Mouse (Mus musculus): ENCODE measurements around the gene Actr6. TPM values are rescaled to one million over a fixed set of nuclear protein-coding genes. Genes with fewer than 3 reads are reported as not detected.
"Not testable (repeated sequence)": the region's sequence is repeated elsewhere in the genome, so short reads cannot be mapped to it uniquely, and the experiment has no call there.

Actr6 gene
- total RNA-seq, 2 experiments from 2014 or later, result 11.5 to 12.2 TPM

DNA sequence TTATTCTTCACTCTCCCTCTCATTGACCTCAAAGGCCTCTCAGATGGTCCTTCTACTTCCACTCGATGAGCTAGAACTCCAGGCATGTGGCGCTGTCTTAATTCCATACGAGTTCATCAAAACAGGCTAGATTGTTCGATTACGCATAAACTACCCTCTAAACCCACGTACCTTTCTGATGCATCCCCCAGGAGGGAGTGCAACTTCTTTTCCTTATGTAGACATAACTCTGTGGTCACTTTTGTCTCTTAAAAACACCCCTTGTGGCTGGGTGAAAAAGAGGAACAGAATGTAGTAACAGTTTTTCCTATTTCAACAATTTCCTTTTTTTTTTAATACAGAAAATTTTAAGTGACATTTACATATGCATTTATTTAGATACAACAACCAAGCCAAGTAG lies 8.9 kb upstream of the Actr6 start:
- intact Hi-C loops (cut with DNase I), result no loop called here
- DNase-seq (ENCODE audit: low spot score), result no peak

DNA sequence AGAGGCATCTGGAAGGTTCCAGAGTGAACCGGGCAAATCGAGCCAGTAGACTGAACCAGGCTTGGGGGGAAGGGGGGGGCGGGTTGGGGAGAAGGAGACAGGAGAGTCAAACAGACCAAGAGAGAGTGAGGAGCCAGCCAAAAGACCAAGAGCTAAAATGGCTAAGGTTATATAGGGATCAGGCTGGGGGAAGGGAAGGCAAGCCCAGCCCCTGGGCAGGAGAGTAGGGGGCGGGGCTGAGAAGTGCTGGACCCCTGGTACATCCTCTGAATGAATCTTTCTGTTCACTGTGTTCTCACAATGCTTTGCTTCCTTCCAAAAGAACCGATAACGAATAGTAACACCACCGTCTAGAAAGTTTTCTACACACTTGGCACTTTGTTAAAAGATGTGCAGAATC lies 7.6 kb upstream of the Actr6 start:
- no peak for DNase-seq (ENCODE audit: low spot score)
- intact Hi-C loops (cut with DNase I), result loop anchor here (5.0 kb wide), 1 partner anchor 83 kb away; no protein-coding TSS in a partner anchor

DNA sequence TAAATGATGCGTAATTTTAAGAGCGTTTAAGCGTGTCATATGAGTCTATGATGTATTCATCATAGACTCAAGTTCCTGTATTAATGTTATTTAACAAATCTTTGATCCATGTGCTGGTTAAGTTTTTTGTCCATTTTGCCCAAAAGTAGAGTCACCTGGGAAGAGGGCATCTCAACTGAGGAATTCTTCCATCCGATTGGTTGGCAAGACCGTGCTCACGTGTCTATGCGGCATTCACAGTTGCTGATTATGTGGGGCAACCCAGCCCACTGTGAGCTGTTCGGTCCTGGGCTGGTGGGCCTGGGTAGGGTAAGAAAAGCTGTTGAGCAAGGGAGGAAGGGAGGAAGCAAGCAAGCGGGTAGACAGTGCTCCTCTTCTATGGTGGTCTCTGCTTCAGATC lies 6.3 kb upstream of the Actr6 start:
- intact Hi-C loops (cut with DNase I), result loop anchor here (5.0 kb wide), 1 partner anchor 84 kb away; no protein-coding TSS in a partner anchor
- DNase-seq (ENCODE audit: low spot score), result no peak

DNA sequence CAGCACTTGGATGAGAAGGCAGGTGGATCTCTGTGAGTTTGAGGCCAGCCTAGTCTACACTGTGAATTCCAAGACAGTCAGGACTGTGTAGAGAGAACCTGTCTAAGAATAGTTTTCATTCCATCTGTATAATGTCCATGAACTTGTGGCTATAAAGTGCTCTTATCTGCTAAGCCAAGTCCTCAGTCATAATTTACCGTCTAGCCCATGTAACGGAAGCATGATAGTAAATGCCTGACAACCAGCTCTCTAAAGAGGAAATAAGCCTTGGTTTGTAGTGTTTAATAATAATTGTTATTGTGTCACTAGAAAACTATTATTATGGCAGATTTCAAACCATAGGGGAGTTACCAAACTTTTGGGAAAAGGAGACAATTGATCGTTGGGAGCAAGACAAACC lies 5.8 kb upstream of the Actr6 start:
- no peak for DNase-seq (ENCODE audit: low spot score)
- intact Hi-C loops (cut with DNase I), result loop anchor here (5.0 kb wide), 1 partner anchor 84 kb away; no protein-coding TSS in a partner anchor

DNA sequence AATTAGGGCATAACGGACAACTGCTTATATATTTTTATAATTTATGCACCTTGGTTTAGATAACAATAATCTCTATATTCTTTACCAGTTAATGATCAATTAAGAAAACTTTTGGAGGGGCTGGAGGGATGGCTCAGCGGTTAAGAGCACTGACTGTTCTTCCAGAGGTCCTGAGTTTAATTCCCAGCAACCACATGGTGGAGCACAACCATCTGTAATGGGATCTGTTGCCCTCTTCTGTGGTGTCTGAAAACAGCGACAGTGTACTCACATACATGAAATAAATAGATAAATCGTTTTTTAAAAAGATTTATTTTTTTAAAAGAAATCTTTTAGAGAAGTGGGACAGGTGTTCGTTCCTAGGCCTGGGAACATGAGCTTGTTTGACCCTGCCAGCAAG lies 5.0 kb upstream of the Actr6 start:
- no peak for DNase-seq (ENCODE audit: low spot score)
- intact Hi-C loops (cut with DNase I), result loop anchor here (5.0 kb wide), 1 partner anchor 85 kb away; no protein-coding TSS in a partner anchor

DNA sequence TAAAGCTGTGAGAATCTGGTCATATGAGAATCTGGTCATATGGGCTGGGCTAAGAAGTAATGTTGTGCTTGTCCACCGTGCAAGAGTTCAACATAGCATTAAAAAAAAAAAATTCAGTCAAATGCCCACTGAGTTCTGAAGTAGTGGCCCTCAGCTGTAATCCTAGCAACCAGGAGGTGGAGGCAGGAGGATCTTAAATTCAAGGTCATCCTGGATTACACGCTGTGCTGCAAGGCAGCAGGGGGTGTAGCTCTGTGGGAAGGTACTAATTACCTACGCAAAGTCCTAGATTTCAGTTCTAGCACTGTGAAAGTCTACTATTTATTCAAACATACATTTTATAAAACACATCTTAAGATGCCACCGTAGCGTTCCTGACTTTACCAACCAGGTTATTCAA lies 754 bp downstream of the Actr6 start:
- DNase-seq (ENCODE audit: low spot score), result no peak
- intact Hi-C loops (cut with DNase I), result loop anchor here (2.0 kb wide), 1 partner anchor 13 kb away; the partner anchor contains the start of gene Uhrf1bp1l

DNA sequence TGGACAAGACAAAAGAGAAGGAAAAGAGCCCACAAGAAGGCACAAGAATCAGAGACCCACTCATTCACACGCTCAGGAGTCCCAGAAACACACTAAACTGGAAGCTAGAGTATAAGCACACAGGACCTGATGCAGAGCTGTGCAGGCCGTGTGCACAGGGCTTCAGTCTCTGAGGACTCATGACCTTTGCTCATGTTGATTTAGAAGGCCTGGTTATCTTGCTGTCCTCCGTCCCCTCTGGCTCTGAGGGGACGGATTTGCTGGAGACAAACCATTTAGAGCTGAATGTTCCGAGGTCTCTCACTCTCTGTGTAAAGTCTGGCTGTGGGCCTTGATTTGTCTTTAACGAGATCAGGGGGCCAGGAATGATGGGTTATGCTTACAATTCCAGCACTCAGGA lies 1.7 kb downstream of the Actr6 start:
- intact Hi-C loops (cut with DNase I), result loop anchor here (2.0 kb wide), 1 partner anchor 14 kb away; the partner anchor contains the start of gene Uhrf1bp1l

DNA sequence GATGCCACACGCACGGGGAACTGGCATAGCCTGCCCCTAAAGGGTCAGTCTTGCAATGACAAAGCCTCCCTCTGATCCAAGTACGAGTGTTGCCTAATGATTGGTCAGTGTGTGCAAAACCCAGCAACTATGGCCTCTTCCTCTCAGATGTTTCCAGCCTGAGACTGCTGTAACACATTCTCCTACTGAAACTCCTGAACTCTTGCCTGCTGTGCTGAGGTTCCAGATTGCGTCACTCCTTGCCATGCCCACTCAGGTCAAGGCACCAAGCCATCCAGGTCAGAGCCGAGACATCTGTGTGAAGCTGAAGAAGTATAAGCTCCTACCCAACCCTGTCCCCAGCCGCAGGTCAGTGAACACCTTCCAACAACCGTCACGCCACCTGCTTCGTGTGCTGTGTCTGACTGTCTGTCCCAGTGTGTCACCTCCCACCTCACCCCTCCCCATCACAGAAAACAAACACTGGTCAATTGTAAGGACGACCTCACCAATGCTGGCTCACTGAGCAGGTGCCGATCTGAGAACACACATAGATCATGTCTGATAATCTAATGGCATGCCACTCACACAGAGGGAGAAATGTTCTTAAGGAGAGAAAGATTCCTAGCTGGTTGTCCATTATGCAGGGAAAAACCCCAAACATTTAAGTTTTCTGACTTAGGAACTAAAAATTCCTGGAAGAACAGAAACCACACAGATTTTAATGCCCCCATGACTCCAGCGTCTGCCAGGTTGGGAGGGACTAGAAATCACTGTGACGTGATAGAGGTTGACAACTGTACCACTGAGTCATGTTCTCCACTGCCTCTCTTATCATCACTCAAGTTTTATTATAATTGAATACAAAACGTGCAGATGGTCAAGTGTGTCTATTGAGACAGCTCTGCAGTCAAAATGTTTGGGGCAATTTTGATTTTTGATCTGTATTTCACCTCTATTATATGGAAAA lies 9.6 kb downstream of the Actr6 start:
- intact Hi-C loops (cut with DNase I), result no loop called here
- DNase-seq (ENCODE audit: low spot score), result no peak

More for the DNA sequence above, 1.7 kb downstream of the Actr6 start:
- DNase-seq (ENCODE audit: low spot score), result no peak

DNA sequence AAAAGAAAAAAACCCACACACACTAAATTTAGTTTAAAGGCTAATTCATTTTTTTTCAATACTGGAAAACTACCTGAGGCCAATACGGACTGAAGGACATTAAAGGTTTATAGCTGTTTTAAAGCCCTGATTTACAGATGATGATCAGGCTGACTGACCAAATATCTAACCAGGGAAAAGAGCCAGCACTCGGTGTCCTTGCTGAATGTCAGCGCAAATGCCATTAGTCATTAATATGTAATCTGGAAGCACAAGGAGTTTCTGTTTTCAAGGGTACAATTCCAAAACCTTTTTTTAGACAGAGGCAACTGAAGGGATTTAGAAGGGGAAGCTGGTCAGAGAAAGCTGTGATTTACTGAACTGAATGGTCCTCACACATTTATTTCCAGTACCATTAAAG lies 11.3 kb downstream of the Actr6 start:
- intact Hi-C loops (cut with DNase I), result no loop called here
- no peak for DNase-seq (ENCODE audit: low spot score)

DNA sequence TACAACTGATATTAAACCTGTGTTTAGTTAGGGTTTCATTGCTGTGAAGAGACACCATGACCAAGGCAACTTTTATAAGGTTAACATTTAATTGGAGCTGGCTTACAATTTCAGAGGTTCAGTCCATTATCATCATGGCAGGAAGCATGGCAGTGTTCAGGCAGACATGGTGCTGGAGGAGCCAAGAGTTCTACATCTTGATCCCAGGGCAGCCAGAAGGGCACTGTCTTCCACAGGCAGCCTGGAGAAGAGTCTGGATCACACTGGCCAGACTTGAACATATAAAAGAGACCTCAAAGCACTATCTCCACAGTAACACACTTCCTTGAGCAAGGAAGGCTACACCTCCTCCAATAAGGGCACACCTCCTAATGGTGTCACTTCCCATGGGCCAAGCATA lies 11.8 kb downstream of the Actr6 start:
- DNase-seq (ENCODE audit: low spot score), result no peak
- intact Hi-C loops (cut with DNase I), result no loop called here

DNA sequence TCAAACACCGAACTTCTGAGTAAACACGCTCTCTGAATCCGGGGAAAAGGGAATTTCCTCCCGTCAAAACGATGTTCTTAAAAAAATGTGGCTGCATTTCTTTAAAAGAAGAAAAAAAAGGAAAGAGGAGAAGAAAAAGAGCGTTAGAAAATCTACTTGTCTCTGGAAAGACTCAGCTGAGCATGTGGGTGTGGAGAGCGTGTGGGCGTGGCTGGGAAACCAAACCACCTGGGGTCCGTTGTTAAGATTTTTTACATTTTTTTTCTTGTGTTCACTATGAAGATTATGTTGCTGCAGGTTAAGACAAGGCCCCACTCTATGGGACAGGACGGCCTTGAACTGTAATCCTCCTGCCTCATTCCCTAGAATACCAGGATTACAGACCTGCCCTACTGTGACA lies 17.2 kb downstream of the Actr6 start:
- DNase-seq (ENCODE audit: low spot score), result no peak
- intact Hi-C loops (cut with DNase I), result no loop called here

DNA sequence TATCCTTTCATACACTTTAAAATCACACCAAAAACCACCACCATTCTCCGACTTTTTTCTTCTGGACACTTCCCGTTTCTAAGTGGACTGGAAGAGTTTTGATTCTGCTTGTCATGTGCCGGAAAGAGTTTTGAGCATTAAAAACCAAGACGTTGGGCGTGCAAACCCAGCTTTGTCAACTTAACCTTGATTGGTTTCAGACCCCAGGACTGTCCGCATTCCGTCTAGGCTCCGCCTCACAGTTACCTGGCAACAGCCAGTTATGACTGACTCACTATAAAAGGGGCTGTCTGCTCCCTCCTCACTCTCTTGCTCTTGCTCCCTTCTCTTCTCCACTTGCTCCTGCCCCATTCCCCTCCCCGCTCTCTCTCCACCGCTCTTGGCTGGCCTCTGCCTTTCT lies 23.4 kb downstream of the Actr6 start:
- intact Hi-C loops (cut with DNase I), result no loop called here
- no peak for DNase-seq (ENCODE audit: low spot score)

DNA sequence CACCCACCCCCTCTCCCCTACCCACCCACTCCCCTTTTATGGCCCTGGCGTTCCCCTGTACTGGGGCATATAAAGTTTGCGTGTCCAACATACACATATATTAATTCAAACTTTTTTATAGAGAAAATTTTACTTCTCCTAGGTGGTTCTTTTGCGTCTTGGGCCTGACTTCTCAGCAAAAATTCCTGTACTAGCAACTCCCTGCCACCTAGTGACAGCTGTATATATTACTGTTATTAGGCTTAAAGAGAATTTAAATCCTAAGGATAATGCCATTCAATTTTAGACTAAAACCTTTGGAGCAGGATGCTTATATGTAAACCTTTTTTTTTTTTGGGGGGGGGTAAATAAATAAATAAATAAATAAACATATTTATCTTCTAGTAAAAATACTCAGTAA lies 24.7 kb downstream of the Actr6 start:
- intact Hi-C loops (cut with DNase I), result no loop called here
- DNase-seq (ENCODE audit: low spot score), result no peak

DNA sequence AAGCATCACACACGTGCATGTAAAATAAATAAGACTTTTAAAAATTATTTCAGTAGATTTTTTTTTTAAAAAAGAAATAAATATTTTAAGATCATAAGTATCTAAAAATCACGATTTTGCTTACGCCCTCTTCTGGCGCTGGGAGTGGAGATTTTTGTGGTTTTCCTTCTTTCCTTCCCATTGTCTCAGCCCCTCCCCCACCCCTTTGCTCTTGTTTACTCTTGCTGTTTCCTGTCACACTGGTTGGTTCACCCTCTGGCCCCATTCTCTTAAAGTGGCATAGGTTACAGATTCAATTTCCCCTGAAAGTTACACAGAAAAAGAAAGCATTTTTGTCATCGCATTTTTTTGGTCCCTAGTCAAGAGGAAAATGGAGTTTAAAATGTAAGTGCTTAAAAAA lies 29.1 kb downstream of the Actr6 start:
- DNase-seq (ENCODE audit: low spot score), result no peak
- intact Hi-C loops (cut with DNase I), result no loop called here

DNA sequence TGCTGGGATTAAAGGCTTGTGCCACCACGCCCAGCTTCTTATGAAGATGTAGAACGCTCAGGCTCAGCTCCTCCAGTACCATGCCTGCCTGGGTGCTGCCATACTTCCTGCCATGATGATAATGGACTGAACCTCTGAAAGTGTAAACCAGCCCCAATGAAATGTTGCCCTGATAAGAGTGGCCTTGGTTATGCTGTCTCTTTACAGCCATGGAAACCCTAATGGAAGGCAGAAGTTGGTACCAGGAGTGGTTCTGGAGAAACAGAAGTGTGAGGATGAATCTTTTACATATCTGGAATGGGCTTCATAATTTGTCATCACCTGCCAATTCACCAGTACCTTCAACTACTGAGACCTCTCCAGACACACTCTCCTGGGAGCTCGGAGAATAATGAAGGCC lies 34.1 kb downstream of the Actr6 start:
- intact Hi-C loops (cut with DNase I), result no loop called here
- no peak for DNase-seq (ENCODE audit: low spot score)

DNA sequence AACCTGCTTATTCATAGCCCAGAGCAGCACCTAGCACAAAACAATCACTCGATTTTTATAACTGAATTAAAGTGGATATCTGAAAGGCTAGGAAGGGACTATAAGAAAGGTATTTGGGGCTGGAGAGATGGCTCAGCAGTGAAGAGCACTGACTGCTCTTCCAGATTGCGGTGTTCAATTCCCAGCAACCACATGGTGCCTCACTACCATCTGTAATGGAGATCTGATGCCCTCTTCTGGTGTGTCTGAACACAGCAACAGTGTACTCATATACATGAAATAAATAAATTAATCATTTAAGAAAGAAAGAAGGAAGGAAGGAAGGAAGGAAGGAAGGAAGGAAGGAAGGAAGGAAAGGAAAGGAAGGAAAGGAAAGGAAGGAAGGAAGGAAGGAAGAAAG lies 35.8 kb downstream of the Actr6 start:
- intact Hi-C loops (cut with DNase I); DNase-seq (ENCODE audit: low spot score): not testable (repeated sequence)

DNA sequence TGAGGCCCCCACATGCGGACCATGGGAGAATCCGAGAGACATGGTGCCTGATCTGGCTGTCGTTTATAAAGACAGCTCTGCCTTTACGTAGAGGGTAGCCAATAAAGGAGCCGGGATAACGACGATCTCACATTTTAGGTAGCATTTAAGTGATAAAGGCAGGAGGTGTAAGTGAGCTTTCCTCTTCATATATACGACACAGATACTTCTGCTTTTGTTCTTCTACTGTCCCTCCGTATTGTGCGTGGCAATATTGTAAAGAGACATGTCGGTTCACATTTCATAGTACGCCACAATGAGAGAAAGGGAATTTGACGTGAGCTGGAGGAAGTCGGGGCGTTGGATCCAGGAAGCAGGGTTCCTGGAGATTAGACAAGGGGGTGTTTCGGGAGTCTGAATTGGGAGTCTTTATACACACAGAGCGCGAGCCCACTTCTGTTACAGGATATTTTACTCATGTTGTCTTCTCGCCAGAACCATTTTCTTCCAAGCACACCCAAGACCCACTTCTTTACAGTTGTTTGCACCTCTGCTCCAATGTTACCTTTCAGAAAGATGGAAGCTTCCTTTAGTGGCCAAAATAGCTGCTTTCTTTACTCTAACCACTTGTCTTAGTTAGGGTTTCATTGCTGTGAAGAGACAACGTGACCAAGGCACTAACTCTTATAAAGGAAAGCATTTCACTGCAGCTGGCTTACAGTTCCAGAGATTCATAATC lies 36.7 kb downstream of the Actr6 start:
- DNase-seq (ENCODE audit: low spot score), result no peak
- intact Hi-C loops (cut with DNase I), result no loop called here

DNA sequence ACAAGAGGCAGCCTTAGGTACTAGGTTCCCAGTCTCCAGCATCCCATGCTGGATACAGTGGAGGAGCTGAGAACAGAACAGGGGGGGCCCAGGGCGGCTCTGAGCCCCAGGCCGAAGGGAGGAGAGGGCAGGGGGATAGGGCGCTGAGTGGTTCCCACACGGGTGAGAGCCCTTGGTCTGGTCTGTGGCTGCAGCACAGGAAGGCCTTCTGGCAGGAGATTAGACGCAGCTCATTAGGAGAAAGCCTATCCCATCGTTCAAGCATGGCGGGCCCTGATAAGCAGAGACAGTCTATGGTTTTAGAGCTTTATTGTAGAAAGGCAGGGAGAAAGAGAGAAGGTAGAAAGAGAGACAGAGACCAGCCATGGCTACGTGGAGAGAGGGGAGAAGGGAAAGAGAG lies 42.1 kb downstream of the Actr6 start:
- intact Hi-C loops (cut with DNase I), result no loop called here
- no peak for DNase-seq (ENCODE audit: low spot score)

DNA sequence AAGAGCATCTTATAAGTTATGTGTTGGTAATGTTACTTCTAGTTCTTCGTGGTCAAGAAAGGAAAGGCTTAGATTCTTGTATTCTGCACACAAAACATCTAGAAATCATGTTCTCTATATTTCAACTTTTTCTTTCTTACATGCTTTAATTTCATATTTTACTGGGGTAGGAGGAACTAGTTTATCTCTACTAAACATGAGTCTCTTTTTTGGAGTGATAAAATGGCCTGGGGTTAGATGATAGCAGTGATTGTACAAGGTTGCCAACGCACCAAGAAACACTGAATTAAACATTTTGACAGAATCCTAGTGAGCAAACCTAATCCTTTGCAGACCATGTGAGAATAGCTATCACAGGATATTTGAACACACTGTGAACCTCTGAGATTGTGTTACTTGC lies 44.6 kb downstream of the Actr6 start:
- DNase-seq (ENCODE audit: low spot score), result no peak
- intact Hi-C loops (cut with DNase I), result loop anchor here (2.0 kb wide), 1 partner anchor 45 kb away; the partner anchor contains the start of gene Actr6

DNA sequence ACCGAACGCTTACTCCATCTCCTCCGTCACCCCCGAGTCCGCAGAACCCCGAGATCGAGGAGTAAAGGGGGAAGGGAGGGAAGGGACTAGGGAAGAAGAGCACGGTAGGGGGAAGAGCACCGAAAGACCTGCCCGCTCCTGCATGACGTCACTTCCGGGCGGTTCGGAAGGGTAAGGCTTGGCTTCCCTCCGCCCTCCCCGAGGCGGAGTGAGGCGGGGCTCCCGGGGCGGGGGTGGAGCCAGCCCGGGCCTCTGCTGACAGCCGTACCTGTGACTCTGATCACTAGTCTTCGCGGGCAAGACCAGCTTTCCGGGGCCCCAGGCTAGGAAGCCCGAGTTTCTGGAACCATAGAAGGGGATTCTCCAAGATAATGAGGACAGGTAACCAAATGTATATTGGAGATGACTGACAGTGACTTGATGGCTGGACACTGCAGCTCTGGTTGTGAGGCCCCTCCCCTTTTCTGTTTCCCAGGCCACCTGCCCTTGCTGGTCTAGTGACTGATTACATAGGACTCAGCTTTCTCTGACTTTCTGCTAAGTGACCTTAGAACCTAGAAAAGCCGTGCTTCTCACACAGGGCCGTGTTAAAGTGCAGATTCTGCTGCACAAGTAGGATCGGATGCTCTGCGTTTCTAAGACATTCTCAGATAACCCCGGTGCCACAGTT lies 45.8 kb downstream of the Actr6 start, which contains the start of gene Scyl2:
Gene Scyl2, minus strand, starts transcription at position 147 of the 670 bp plus-strand sequence.
- intact Hi-C loops (cut with DNase I), result loop anchor here (2.0 kb wide), 1 partner anchor 47 kb away; the partner anchor contains the start of gene Actr6
- peak; percentile 84 for DNase-seq (ENCODE audit: low spot score)
